Mouse (Mus musculus) heart, embryonic 15.5 days (tissue): ENCODE data around the gene Agpat4. TPM values are rescaled to one million over a fixed set of nuclear protein-coding genes. Genes with fewer than 3 reads are reported as not detected.

Experiments
- ATAC-seq: fragments of 200-750 bp; cut with Nextera tagmentation; replicated peaks from 2 replicates; pipeline ENCODE4 v1.8.0; 2017; ENCODE audit warnings: low read depth, moderate TSS enrichment; ENCODE audit not compliant: insufficient number of reproducible peaks, insufficient read depth, low FRiP score
- H3K27ac ChIP-seq: fragments of 300-500 bp; sonication (generic); 2 replicates; pipeline ENCODE4 v1.5.1; 2015; ENCODE audit warnings: mild to moderate bottlenecking, inconsistent platforms
- H3K27me3 ChIP-seq: fragments of 300-500 bp; sonication (generic); 2 replicates; pipeline ENCODE4 v1.6.1; 2015; ENCODE audit warnings: inconsistent platforms
- H3K36me3 ChIP-seq: fragments of 300-500 bp; sonication (generic); 2 replicates; pipeline ENCODE4 v1.6.1; 2015; ENCODE audit warnings: mild to moderate bottlenecking, inconsistent platforms
- H3K4me1 ChIP-seq: fragments of 300-500 bp; sonication (generic); replicated peaks from 2 replicates; pipeline ENCODE4 v1.6.1; 2015; ENCODE audit warnings: inconsistent platforms
- H3K4me2 ChIP-seq: fragments of 300-500 bp; sonication (generic); 2 replicates; pipeline ENCODE4 v1.6.1; 2015; ENCODE audit warnings: inconsistent platforms, mild to moderate bottlenecking, moderate library complexity
- H3K4me3 ChIP-seq: fragments of 300-500 bp; sonication (generic); 2 replicates; pipeline ENCODE4 v1.5.1; 2015; ENCODE audit warnings: mild to moderate bottlenecking, inconsistent platforms
- H3K9ac ChIP-seq: fragments of 300-500 bp; sonication (generic); 2 replicates; pipeline ENCODE4 v1.6.1; 2015; ENCODE audit warnings: mild to moderate bottlenecking, inconsistent platforms
- H3K9me3 ChIP-seq: fragments of 300-500 bp; sonication (generic); replicated peaks from 2 replicates; pipeline ENCODE4 v1.6.1; 2016; ENCODE audit warnings: inconsistent platforms
- WGBS: fragments of 180-500 bp; shearing (Covaris S2); methylation state at CpG from one replicate; pipeline ENCODE4 v1.1.7; 2015; ENCODE audit warnings: mixed read lengths; 5-methylcytosine and 5-hydroxymethylcytosine counted together
- polyA plus RNA-seq: library from polyadenylated mRNA; unstranded; fragments of >200 nt; fragmentation: Nextera tagmentation; extraction: Ambion mirVana; gene quantifications from 2 replicates; pipeline ENCODE4 v1.2.1, GENCODE M21; 2015

Agpat4 gene
- polyA plus RNA-seq, 1 experiment from 2014 or later: 13.6 TPM

DNA sequence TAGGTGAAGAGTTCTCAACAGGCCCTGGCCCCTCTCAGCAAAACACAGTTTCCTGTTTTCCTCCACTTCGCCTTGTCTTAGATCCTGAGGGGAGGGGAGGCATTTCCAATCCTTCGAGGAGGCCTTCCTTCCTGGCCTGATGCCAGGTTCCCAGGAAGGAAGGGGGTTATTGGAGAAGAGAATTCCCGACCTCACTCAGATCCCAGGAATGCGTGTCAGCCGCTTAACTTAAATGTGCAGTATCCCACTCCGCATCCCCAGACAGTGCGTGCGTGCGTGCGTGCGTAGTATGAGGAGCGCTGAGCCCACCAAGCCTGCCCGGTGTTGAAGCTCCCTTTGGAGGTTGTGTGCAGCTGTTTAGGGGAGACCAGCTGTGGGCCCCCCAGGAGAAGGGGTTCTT is 44.9 kb downstream of the Agpat4 start:
- Histone ChIP-seq H3K9ac (no peak overlapping the region), H3K4me2 (no peak overlapping the region; the same call in 1 of the 2 replicates), H3K27me3 (no peaks in the 10 kb centered on the region), H3K4me3 (no peak overlapping the region), H3K27ac (0 out of 2 replicates have a peak overlapping the region, but pooled peaks have one; percentile 20), H3K36me3 (no peaks in the 10 kb centered on the region), H3K4me1 (peaks cover 15% of the 10 kb centered on the region), H3K9me3 (no peaks in the 10 kb centered on the region)
- WGBS: 60% methylated on average over 13 of the region's 13 CpGs
- no peak for ATAC-seq

DNA sequence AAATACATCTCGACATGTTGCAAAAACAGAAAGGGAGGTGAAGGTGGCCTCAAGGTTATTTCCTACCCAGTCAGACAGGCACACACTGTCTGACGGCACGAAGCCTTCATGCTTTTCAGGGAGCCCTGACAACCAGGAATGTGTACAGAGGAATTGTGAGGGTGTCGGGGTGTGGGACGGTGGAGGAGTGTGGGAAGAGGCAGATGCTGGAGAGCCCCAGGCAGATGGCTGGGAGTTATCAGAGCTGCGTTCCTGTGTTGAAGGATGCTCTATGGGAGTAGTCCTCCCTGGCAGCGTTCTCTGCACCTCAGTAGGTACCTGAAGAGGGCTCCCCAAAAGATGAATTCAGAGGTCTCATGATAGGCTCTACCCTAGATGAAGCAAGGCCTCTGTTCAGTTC is 45.4 kb downstream of the Agpat4 start:
- H3K27ac ChIP-seq: 0 out of 2 replicates have a peak overlapping the region, but pooled peaks have one; percentile 20
- no peak overlapping the region for H3K4me2 ChIP-seq
- 53% methylated on average over 7 of the region's 7 CpGs for WGBS
- H3K9me3 ChIP-seq: no peaks in the 10 kb centered on the region
- H3K4me3 ChIP-seq: no peak overlapping the region
- no peaks in the 10 kb centered on the region for H3K36me3 ChIP-seq
- peaks cover 20% of the 10 kb centered on the region for H3K4me1 ChIP-seq
- ATAC-seq: no peak
- H3K9ac ChIP-seq: no peak overlapping the region
- H3K27me3 ChIP-seq: no peaks in the 10 kb centered on the region

DNA sequence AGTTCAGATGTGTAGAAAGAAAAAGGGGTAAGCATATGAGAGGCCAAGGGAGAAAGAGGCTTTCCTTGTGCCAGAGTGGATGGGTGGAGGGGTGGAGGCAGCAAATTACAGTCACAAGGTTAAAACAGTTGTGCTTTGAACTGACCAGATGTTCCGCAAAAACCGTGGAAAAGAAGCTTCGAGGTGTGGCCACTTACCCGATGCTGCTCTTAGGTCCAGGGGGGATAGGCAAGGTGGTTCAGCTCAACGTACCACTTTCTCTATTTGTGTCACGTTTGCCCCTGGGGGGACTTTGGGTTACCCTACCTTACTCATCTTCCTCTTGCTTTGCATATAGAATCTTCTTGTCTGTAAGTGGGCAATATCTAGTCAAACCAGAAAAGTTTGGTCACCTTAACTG is 46.0 kb downstream of the Agpat4 start:
- H3K9me3 ChIP-seq: no peaks in the 10 kb centered on the region
- no peak for ATAC-seq
- H3K36me3 ChIP-seq: no peaks in the 10 kb centered on the region
- no peak overlapping the region for H3K4me2 ChIP-seq
- H3K4me1 ChIP-seq: peaks cover 25% of the 10 kb centered on the region
- H3K27ac ChIP-seq: no peak overlapping the region
- no peak overlapping the region for H3K4me3 ChIP-seq
- WGBS: 90% methylated on average over 6 of the region's 6 CpGs
- no peak overlapping the region for H3K9ac ChIP-seq
- no peaks in the 10 kb centered on the region for H3K27me3 ChIP-seq

DNA sequence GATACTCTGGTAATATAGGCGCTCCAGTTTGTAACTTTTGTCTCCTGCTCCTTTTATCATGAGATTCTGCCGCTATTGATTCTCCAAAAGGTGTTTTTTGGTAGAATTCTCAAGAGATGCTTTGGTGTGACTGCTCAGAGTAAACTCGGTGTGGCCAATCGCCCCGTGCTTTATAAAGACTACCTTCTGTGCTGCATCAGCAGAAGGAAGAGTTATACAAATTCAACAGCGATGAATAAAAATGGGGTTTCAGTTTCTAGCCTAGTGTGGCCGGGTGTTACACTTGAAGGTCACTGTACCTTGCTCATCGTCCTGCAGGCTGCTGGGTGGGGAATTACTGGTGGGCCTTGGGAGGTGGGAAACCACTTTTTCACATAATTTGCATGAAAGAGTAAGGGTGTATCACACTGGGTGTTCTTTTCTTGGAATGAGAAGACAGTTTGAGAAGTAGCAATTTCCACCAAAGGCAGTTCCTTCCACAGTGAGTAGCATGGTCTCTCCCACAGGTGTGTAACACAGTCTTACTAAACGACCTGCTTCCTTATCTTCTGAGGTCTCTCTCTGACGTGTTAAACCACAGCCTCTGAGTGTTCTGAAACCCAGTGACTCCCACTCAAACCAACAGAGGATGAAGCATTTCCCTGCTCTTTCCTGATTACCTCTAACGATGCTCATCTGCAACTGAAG is 46.6 kb downstream of the Agpat4 start:
- peaks cover 28% of the 10 kb centered on the region for H3K4me1 ChIP-seq
- no peaks in the 10 kb centered on the region for H3K27me3 ChIP-seq
- no peak overlapping the region for H3K27ac ChIP-seq
- no peak overlapping the region for H3K4me3 ChIP-seq
- H3K36me3 ChIP-seq: no peaks in the 10 kb centered on the region
- H3K9ac ChIP-seq: no peak overlapping the region
- WGBS: 79% methylated on average over 11 of the region's 11 CpGs
- no peak for ATAC-seq
- H3K9me3 ChIP-seq: no peaks in the 10 kb centered on the region
- no peak overlapping the region for H3K4me2 ChIP-seq

DNA sequence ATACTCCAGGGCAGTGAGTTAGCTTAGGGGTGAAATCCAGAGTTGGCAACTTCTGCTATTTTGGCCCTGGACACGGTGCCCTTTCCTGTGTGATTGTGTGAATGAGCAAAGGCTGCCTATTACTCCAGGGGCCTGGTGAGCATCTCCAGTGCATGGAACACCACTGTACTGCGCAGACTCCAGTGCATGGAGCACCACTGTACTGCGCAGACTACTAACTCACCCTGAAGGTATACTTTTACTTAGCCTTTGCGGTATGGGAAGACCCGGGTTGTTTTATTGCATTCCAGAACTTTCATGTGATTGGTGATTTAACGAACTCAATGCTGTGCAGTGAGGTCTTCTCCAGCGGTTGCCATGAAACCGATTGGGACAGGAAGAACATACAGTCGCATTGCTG is 47.2 kb downstream of the Agpat4 start:
- H3K9me3 ChIP-seq: no peaks in the 10 kb centered on the region

DNA sequence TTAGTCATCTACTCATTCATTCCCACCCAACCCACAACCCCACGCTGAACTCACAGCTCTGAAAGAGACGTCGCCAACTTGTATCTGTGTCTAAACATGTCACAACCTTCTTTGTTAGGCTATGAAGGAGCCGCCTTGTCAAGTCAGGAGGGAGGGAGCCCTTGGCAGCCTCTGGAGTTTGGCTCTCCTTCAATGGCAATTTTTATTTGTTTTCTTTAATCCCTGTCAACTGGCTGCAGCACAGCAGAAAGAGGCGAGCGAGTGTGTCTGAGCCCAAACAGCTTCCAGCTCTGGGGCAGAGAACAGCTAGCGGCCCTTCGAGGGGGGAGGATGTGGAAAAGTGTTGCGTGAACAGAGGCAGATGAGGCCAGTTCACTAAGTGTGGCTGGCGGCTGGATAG is 50.0 kb downstream of the Agpat4 start:
- Histone ChIP-seq H3K4me2 (no peak overlapping the region), H3K9me3 (no peaks in the 10 kb centered on the region), H3K4me3 (no peak overlapping the region), H3K4me1 (peaks cover 29% of the 10 kb centered on the region), H3K9ac (no peak overlapping the region), H3K27me3 (no peaks in the 10 kb centered on the region), H3K36me3 (no peaks in the 10 kb centered on the region), H3K27ac (no peak overlapping the region)
- ATAC-seq: peak; percentile 58
- 38% methylated on average over 10 of the region's 10 CpGs for WGBS

More for the DNA sequence above, 47.2 kb downstream of the Agpat4 start:
- no peak for ATAC-seq
- WGBS: 91% methylated on average over 9 of the region's 9 CpGs
- no peaks in the 10 kb centered on the region for H3K36me3 ChIP-seq
- H3K9ac ChIP-seq: no peak overlapping the region
- H3K27ac ChIP-seq: no peak overlapping the region
- H3K4me2 ChIP-seq: no peak overlapping the region
- peaks cover 30% of the 10 kb centered on the region for H3K4me1 ChIP-seq
- H3K4me3 ChIP-seq: no peak overlapping the region
- H3K27me3 ChIP-seq: no peaks in the 10 kb centered on the region

DNA sequence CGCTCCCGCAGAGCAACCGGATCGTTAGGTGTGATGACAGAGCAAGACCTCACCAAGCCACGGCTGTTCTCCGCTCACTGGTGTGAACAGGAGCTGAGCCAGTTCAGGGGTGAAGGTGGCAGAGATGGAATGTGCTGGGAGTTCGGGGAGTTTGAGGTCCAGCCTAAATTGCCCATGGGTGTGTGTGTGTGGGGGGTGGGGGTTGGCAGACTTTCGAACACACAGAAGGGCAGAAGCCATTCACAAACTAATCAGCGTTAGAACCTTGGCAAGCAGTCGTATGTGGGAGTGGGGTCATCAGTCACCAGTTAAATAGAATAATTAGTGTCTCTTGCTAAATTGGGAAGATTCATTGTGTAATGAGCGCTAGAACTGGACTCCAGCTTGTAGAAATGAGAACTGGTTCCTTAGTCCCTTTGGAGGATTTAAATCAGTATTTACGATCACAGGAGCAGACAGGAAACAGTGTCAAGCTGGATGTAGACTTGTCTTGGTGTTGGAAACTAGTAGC is 50.9 kb downstream of the Agpat4 start:
- no peak overlapping the region for H3K9ac ChIP-seq
- H3K9me3 ChIP-seq: no peaks in the 10 kb centered on the region
- H3K27me3 ChIP-seq: no peaks in the 10 kb centered on the region
- H3K4me1 ChIP-seq: peaks cover 25% of the 10 kb centered on the region
- no peak overlapping the region for H3K27ac ChIP-seq
- H3K36me3 ChIP-seq: no peaks in the 10 kb centered on the region
- ATAC-seq: no peak
- H3K4me3 ChIP-seq: no peak overlapping the region
- 58% methylated on average over 12 of the region's 12 CpGs for WGBS
- H3K4me2 ChIP-seq: no peak overlapping the region

DNA sequence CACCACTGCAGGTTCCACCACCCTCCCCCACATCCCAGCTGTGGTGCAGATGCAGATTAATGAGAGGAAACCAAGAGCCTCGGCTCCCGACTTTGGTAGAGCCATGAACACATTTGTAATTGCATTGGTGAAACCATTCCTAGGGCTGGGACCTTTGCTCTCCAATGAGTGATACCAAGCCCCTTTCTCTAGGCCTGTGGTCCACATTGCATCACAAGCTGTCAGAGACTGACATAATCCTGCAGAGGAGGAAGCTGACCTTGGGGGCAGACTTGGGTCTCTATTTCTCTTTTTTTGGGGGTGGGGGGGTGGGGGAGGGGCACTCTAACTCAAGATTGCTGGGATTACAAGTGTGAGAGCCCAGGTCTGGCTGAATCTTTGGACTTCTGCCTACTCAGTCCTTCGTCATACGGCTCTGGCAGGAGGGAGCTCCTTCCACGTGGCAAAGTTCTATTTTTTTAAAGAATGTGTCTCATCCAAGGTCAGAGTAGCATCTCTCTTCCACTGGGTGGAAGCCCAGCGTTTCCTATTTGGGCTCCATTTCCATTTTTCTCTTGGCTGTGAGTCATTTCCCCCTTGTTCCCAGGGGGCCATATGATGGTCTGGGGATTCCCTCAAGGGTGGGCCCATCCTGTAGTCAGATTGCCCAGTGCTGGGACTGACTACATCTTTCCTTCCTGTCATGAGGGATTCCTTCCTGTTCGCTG is 52.4 kb downstream of the Agpat4 start:
- Histone ChIP-seq H3K4me1 (peaks cover 25% of the 10 kb centered on the region), H3K9ac (no peak overlapping the region), H3K36me3 (no peaks in the 10 kb centered on the region), H3K27ac (no peak overlapping the region), H3K9me3 (no peaks in the 10 kb centered on the region), H3K4me2 (no peak overlapping the region), H3K4me3 (no peak overlapping the region), H3K27me3 (no peaks in the 10 kb centered on the region)
- WGBS: 50% methylated on average over 7 of the region's 7 CpGs
- ATAC-seq: no peak; the same call in 1 of the 2 replicates

DNA sequence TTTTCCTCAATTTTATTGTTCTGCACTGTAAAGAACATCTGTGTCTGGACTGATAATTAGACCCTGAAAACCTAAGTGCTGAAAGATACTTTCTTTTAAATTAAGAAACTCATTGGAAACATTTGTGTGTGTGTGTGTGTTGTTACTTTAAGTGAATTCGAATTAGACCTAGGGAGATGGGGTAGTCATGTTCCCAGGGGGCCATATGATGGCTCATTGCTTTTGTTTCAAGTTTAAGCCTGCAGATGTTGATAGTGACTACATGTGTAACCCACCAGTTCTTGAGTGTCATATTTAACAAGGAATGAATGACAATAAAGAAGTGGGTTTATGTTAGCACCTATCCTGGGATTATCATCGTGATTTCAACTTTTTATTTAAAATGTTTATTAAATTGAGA is 53.2 kb downstream of the Agpat4 start:
- Histone ChIP-seq H3K9me3 (no peaks in the 10 kb centered on the region), H3K4me2 (no peak overlapping the region), H3K27me3 (no peaks in the 10 kb centered on the region), H3K36me3 (no peaks in the 10 kb centered on the region), H3K4me1 (peaks cover 25% of the 10 kb centered on the region), H3K9ac (no peak overlapping the region), H3K27ac (no peak overlapping the region), H3K4me3 (no peak overlapping the region)
- 69% methylated on average over 2 of the region's 2 CpGs for WGBS
- no peak for ATAC-seq

DNA sequence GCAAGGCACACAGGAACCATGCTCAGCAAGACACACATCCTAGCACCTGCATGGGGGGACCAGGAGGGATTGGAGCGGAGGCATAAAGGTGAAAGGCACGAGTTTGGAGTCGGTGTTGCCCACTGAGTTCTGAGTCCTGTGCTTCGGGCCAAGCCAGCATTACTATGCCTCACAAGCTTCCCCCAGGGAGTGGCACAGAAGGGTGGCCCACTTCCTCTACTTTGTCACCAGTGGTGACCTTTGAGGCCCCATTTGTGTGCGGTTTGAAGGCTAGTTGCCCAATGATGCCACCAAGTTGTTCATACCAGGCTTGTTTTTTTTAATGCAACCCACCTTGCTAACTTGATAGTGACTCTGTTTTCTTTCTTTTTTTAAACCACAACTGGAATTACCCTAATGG is 55.7 kb downstream of the Agpat4 start:
- peaks cover 12% of the 10 kb centered on the region for H3K4me1 ChIP-seq
- no peak overlapping the region for H3K27ac ChIP-seq
- H3K36me3 ChIP-seq: 0 out of 2 replicates have a peak, but pooled peaks cover 5% of the 10 kb centered on the region
- no peaks in the 10 kb centered on the region for H3K9me3 ChIP-seq
- WGBS: 89% methylated on average over 5 of the region's 5 CpGs
- no peak for ATAC-seq
- no peak overlapping the region for H3K4me3 ChIP-seq
- no peaks in the 10 kb centered on the region for H3K27me3 ChIP-seq
- H3K9ac ChIP-seq: no peak overlapping the region
- no peak overlapping the region for H3K4me2 ChIP-seq

DNA sequence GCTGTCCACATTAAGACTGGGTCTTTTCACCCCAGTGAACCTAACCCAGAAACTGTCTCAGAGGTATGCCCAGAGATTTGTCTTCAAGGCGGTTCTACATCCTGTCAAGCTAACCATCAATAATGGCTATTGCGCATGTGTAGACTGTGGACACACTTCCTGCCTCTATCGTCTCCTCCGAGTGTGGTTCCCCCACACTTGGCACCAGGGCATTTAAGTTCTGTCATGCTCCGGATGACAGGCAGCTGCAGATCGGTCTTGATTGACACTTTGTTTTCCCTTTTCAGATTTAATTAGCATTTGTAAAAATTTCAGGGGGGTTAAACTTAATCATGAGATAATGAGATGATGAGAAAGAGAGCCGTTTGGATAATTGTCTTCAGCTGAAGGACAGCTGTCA is 56.4 kb downstream of the Agpat4 start:
- WGBS: 84% methylated on average over 7 of the region's 7 CpGs
- Histone ChIP-seq H3K9me3 (no peaks in the 10 kb centered on the region), H3K27me3 (no peaks in the 10 kb centered on the region), H3K4me3 (no peak overlapping the region), H3K27ac (no peak overlapping the region), H3K36me3 (0 out of 2 replicates have a peak, but pooled peaks cover 5% of the 10 kb centered on the region), H3K4me2 (no peak overlapping the region), H3K9ac (no peak overlapping the region), H3K4me1 (peaks cover 9% of the 10 kb centered on the region)
- ATAC-seq: no peak
